Mouse (Mus musculus) kidney, postnatal 0 days (tissue): ENCODE measurements around the gene Ndufaf7. TPM values are rescaled to one million over a fixed set of nuclear protein-coding genes. Genes with fewer than 3 reads are reported as not detected.

Experiments used
- ATAC-seq: fragments of 200-750 bp; cut with Nextera tagmentation; replicated peaks from 2 replicates; pipeline ENCODE4 v1.8.0; 2017; ENCODE audit warnings: low read depth, moderate number of reproducible peaks, moderate TSS enrichment, moderate library complexity; ENCODE audit not compliant: low FRiP score
- DNase-seq: peaks from one replicate; pipeline ENCODE4 v3.0.0-alpha.2; 2016; ENCODE audit warnings: low spot score
- H3K27ac ChIP-seq: fragments of 300-500 bp; sonication (generic); 2 replicates; pipeline ENCODE4 v1.5.1; 2014; ENCODE audit warnings: mild to moderate bottlenecking
- H3K27me3 ChIP-seq: fragments of 300-500 bp; sonication (generic); 2 replicates; pipeline ENCODE4 v1.6.1; 2014; ENCODE audit warnings: low read length, mixed read lengths; ENCODE audit not compliant: insufficient read depth
- H3K36me3 ChIP-seq: fragments of 300-500 bp; sonication (generic); 2 replicates; pipeline ENCODE4 v1.6.1; 2014; ENCODE audit warnings: low read length, mixed read lengths; ENCODE audit not compliant: insufficient read depth
- H3K4me1 ChIP-seq: fragments of 300-500 bp; sonication (generic); replicated peaks from 2 replicates; pipeline ENCODE4 v1.6.1; 2014; ENCODE audit warnings: antibody characterized with exemption, low read length, mixed read lengths; ENCODE audit not compliant: insufficient read depth
- H3K4me2 ChIP-seq: fragments of 300-500 bp; sonication (generic); 2 replicates; pipeline ENCODE4 v1.6.1; 2014; ENCODE audit warnings: mild to moderate bottlenecking, low read length, moderate library complexity, mixed read lengths
- H3K4me3 ChIP-seq: fragments of 300-500 bp; sonication (generic); replicated peaks from 2 replicates; pipeline ENCODE4 v1.5.1; 2014; ENCODE audit warnings: low read depth, low read length
- H3K9ac ChIP-seq: fragments of 300-500 bp; sonication (generic); 2 replicates; pipeline ENCODE4 v1.6.1; 2014; ENCODE audit warnings: low read depth, low read length
- H3K9me3 ChIP-seq: fragments of 300-500 bp; sonication (generic); replicated peaks from 2 replicates; pipeline ENCODE4 v1.6.1; 2016; ENCODE audit warnings: low read length, inconsistent platforms, mixed read lengths
- CTCF ChIP-seq: IDR thresholded peaks from 2 replicates; pipeline ENCODE4 v1.5.1; 2016; ENCODE audit warnings: antibody characterized with exemption, low read depth, mild to moderate bottlenecking, moderate library complexity
- WGBS: fragments of 180-500 bp; shearing (Covaris S2); extraction: QIAGEN DNeasy Blood & Tissue Kit; methylation state at CpG from one replicate; pipeline ENCODE4 v1.1.7; 2014; 5-methylcytosine and 5-hydroxymethylcytosine counted together
- polyA plus RNA-seq: library from polyadenylated mRNA; unstranded; fragments of >200 nt; fragmentation: Nextera tagmentation; extraction: Ambion mirVana; gene quantifications from 2 replicates; pipeline ENCODE4 v1.2.1, GENCODE M21; 2015

Gene Ndufaf7
- polyA plus RNA-seq, 1 experiment from 2014 or later: 57.8 TPM

- Histone ChIP-seq H3K27ac (no peak overlapping the region), H3K27me3 (no peaks in the 10 kb centered on the region), H3K4me3 (no peak overlapping the region), H3K9me3 (no peaks in the 10 kb centered on the region), H3K9ac (no peak overlapping the region), H3K36me3 (no peaks in the 10 kb centered on the region), H3K4me2 (no peak overlapping the region), H3K4me1 (no peaks in the 10 kb centered on the region)
- TF ChIP-seq CTCF: no peak
- ATAC-seq (no peak; the same call in 1 of the 2 replicates), DNase-seq (no peak)
- 52% methylated on average over 2 of the region's 2 CpGs for WGBS
These were observed 33.8 kb upstream of the Ndufaf7 start for GRCm38 (mm10) chr17:78903158-78903557.

GRCm38 (mm10) chr17:78906892-78907291, 30.0 kb upstream of the Ndufaf7 start, which contains the start of gene Sult6b1:
TSS of gene Sult6b1 (minus strand) at chr17:78906992.
- Histone ChIP-seq H3K36me3 (no peaks in the 10 kb centered on the region), H3K9me3 (no peaks in the 10 kb centered on the region), H3K4me3 (no peak within 1 kb of the TSS), H3K4me1 (no peaks in the 10 kb centered on the region), H3K4me2 (no peak within 1 kb of the TSS), H3K27me3 (no peaks in the 10 kb centered on the region), H3K27ac (no peak within 1 kb of the TSS), H3K9ac (no peak within 1 kb of the TSS)
- DNase-seq (no peak), ATAC-seq (no peak)
- WGBS: 71% methylated on average over 5 of the region's 5 CpGs
- no peak for TF ChIP-seq CTCF

DNA sequence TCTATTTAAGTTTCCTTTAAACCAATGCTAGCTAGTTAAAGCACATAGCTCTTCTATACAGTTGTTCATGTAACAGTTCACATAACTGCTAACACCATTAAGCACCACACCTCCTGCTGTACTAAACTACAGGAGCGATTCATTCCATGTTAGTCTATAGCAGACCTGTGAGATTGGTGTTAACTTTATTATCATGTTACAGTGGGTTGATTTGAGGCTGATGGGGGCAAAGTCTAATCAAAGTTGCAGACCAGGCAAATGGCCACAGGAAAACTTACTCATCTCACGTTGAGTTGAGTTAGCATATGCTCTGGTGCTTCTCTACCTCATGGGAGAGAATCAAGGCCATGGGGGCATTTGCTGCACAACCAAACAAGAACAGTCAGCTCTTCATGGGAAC, 27.6 kb upstream of the Ndufaf7 start:
- Histone ChIP-seq H3K4me3 (no peak overlapping the region), H3K27me3 (no peaks in the 10 kb centered on the region), H3K9me3 (no peaks in the 10 kb centered on the region), H3K4me1 (no peaks in the 10 kb centered on the region), H3K9ac (no peak overlapping the region), H3K36me3 (no peaks in the 10 kb centered on the region), H3K27ac (no peak overlapping the region), H3K4me2 (no peak overlapping the region)
- DNase-seq: no peak
- no peak for ATAC-seq
- TF ChIP-seq CTCF: no peak
- WGBS: 72% methylated on average over 2 of the region's 2 CpGs

GRCm38 (mm10) chr17:78912861-78913281, 24.1 kb upstream of the Ndufaf7 start:
- peak; percentile 70 for DNase-seq
- no peak overlapping the region for H3K9ac ChIP-seq
- H3K9me3 ChIP-seq: no peaks in the 10 kb centered on the region
- peaks cover 5% of the 10 kb centered on the region; the same call in 1 of the 2 replicates for H3K4me1 ChIP-seq
- no peaks in the 10 kb centered on the region for H3K27me3 ChIP-seq
- ATAC-seq: no peak
- H3K4me2 ChIP-seq: peak overlapping the region; percentile 51
- no peak overlapping the region for H3K27ac ChIP-seq
- 35% methylated on average over 6 of the region's 6 CpGs for WGBS
- no peaks in the 10 kb centered on the region for H3K36me3 ChIP-seq
- no peak for TF ChIP-seq CTCF
- peak overlapping the region; percentile 23; the same call in 1 of the 2 replicates for H3K4me3 ChIP-seq

DNA sequence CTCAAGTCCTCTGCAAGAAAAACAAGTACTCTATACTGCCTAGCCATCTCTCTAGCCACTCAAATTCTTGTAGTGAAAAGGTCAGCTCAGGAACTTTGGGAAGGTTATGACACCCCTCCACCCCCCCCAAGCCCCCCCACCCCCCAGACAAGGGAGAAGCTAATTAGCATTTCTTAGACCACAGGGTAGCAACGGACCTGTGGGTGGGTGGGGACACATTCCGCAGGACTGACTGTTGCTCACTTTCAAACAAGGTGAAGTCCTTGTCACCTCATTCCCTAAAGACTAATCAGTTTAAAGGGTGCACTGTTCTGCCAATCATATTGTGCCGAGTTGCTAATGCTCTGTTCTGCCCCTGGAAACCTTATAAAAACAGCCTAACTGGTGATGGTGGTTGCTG, 23.0 kb upstream of the Ndufaf7 start:
- DNase-seq: no peak
- no peak for TF ChIP-seq CTCF
- no peak for ATAC-seq
- Histone ChIP-seq H3K4me1 (peaks cover 5% of the 10 kb centered on the region; the same call in 1 of the 2 replicates), H3K4me2 (no peak overlapping the region), H3K9me3 (no peaks in the 10 kb centered on the region), H3K27me3 (no peaks in the 10 kb centered on the region), H3K36me3 (no peaks in the 10 kb centered on the region), H3K4me3 (no peak overlapping the region), H3K27ac (no peak overlapping the region), H3K9ac (no peak overlapping the region)
- 57% methylated on average over 3 of the region's 3 CpGs for WGBS

DNA sequence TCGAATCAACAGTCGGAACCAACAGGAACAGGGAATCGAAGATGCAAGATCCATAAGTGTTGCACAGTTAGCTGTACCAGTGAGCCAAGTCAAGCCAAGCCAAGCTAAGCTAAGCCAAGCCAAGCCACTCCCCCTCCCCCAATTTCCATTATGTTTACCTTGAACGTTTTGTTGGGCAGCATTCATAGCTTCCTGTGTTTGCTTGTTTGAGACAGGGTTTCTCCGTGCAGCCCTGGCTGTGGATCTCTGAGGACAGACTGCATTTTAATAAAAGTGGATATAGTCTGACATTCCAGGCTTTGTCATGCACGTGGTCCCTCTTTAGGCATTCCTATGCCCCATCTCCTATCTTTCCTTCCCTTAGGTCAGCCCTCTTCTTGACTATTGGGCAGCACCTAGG, 21.2 kb upstream of the Ndufaf7 start:
- no peak for TF ChIP-seq CTCF
- WGBS: 57% methylated on average over 6 of the region's 6 CpGs
- Histone ChIP-seq H3K4me2 (peak overlapping the region; percentile 75), H3K9me3 (no peaks in the 10 kb centered on the region), H3K4me3 (peak overlapping the region; percentile 59), H3K36me3 (peaks cover 9% of the 10 kb centered on the region; the same call in 1 of the 2 replicates), H3K4me1 (peaks cover 5% of the 10 kb centered on the region; the same call in 1 of the 2 replicates), H3K27ac (no peak overlapping the region), H3K27me3 (no peaks in the 10 kb centered on the region), H3K9ac (0 out of 2 replicates have a peak overlapping the region, but pooled peaks have one; percentile 75)
- 0 out of 2 replicates have a peak, but pooled peaks have one; percentile 0 for ATAC-seq
- DNase-seq: no peak

DNA sequence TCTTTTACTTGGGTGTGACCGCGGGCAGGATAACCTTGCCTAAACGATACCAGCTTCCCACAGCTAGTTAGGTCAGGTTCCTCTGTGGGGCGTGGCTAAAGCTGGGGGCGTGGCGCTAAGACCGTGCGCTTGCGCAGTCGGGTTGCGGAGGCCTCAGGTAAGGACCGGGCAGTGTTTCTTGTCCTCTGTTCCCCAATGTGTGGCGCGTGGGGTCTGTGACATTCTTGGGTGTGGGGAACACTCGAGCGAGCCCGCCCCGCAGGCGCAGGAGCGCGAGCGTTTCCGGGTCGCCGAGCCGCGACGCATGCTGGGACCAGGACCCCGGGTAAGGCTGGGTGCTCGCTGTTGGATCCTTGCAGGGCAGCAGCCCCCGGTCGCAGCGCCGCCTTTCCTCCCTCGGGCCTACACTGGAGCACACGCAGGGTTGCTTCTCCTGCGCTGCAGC, 20.5 kb upstream of the Ndufaf7 start, which contains the start of gene Cebpzos:
TSS of gene Cebpzos (plus strand) at position 132 of the 445 bp plus-strand sequence.
- Histone ChIP-seq H3K27me3 (no peaks in the 10 kb centered on the region), H3K4me2 (peak within 1 kb of the TSS; percentile 75), H3K36me3 (peaks cover 14% of the 10 kb centered on the region), H3K4me1 (peaks cover 5% of the 10 kb centered on the region; the same call in 1 of the 2 replicates), H3K4me3 (peak within 1 kb of the TSS; percentile 59), H3K9ac (peak within 1 kb of the TSS; percentile 75), H3K27ac (peak within 1 kb of the TSS; percentile 89), H3K9me3 (no peaks in the 10 kb centered on the region)
- TF ChIP-seq CTCF: peak; percentile 8; the same call in 1 of the 2 replicates
- peak; percentile 93 for ATAC-seq
- peak; percentile 82 for DNase-seq
- WGBS: under 1% methylated on average over 37 of the region's 37 CpGs
